Mouse (Mus musculus): ENCODE data around the gene Nalcn. TPM values are rescaled to one million over a fixed set of nuclear protein-coding genes. Genes with fewer than 3 reads are reported as not detected.

Gene Nalcn
- polyA plus RNA-seq, 2 experiments: not detected

DNA sequence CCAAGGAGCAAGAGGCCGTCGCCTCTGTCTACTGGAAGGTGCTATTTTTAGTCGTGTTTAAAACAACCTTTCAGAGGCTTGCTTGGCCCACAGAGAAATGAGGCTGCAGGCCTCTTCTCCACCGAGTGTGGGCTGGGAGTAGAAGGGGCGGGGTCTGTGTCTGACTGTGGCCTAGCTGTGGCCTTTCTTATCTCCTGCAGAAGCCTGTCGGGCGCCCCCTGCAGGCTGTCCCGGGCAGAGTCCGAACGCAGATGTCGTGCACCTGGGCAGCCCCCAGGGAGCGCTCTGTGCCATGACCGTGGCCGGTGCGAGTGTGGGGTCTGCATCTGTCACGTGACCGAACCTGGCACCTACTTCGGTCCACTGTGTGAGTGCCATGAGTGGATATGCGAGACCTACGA is 34.1 kb upstream of the Nalcn start:
- Histone ChIP-seq H3K27ac (no peak overlapping the region), H3K9ac (replicated peaks) (no peak overlapping the region), H3K4me3 (ENCODE audit: insufficient read depth in 1 of 2, low read depth in 2 of 2, low read length in 2 of 2) (no peak overlapping the region), H3K4me2 (ENCODE audit: low read depth) (no peak overlapping the region), H3K27me3 (ENCODE audit: control insufficient read depth, insufficient read depth, low read length) (no peaks in the 10 kb centered on the region), H3K4me1 (replicated peaks; ENCODE audit: control insufficient read depth in 2 of 2, insufficient read depth in 2 of 2, low read length in 1 of 2) (no peaks in the 10 kb centered on the region), H3K9me3 (ENCODE audit: control insufficient read depth, low read length) (no peaks in the 10 kb centered on the region), H3K36me3 (replicated peaks; ENCODE audit: control insufficient read depth, insufficient read depth, low read depth) (no peaks in the 10 kb centered on the region)
- ATAC-seq (ENCODE audit: insufficient read depth) (0 out of 2 replicates have a peak, but pooled peaks have one; percentile 31), DNase-seq (ENCODE audit: low read depth in 3 of 3, low spot score in 3 of 3) (no peak)
- TF ChIP-seq EP300 (IDR thresholded peaks at IDR 0.05; ENCODE audit: low read depth): no peak
- TF ChIP-seq CTCF (IDR thresholded peaks at IDR 0.05; ENCODE audit: low read depth): peak; percentile 50
- WGBS (ENCODE audit: insufficient replicate concordance): 18% methylated on average over 19 of the region's 20 CpGs

DNA sequence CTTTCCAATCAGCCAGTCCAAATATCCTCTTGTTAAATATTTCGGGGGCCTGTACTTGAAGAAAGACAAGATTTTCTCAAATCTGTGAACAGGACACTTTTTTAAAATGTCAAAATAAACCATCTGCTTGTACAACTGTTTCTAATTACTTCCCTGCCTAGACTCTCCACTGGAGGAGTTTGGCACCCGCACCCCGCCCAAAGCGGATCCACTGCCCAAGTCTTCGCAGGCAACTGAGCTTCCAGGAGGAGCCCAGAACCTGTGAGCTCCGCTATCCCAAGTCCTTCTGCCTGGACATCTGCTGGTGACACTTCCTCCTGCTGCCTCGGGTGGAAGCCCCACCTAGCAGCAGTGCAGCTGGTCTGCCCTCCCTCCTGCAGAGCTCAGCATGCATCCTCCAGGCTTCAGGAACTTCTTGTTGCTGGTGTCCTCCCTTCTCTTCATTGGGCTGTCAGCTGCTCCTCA is 33.0 kb upstream of the Nalcn start, which contains the start of gene Itgbl1:
Gene Itgbl1 (plus strand): TSS at position 51 of the 465 bp plus-strand sequence.
- ATAC-seq (ENCODE audit: insufficient read depth): no peak
- DNase-seq (ENCODE audit: low read depth in 3 of 3, low spot score in 3 of 3): no peak

DNA sequence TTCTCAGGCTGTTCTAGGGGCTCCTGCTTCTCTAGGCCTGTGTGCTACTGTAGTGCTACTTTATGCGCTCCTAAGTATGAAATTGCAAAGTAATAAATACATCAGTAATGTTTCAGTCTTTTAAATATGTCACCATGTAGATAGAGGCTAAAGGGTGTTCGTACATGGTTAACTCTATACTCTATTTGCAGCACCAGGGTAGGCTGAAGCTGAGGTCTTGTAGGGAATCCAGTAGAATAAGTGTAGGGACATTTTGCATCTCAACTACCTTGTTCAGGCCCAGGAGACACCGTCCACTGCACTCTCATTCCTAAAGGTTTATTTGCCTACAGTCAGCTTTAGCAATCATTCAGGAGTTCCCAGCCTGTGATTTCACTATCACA is 227 bp upstream of the Nalcn start:
- WGBS (ENCODE audit: insufficient replicate concordance): 55% methylated on average over 3 of the region's 3 CpGs
- Histone ChIP-seq H3K36me3 (replicated peaks; ENCODE audit: control insufficient read depth, insufficient read depth, low read depth) (no peaks in the 10 kb centered on the region), H3K27me3 (ENCODE audit: control insufficient read depth, insufficient read depth, low read length) (peaks cover 5% of the 10 kb centered on the region), H3K9ac (replicated peaks) (no peak overlapping the region), H3K4me3 (ENCODE audit: insufficient read depth in 1 of 2, low read depth in 2 of 2, low read length in 2 of 2) (no peak overlapping the region), H3K9me3 (ENCODE audit: control insufficient read depth, low read length) (no peaks in the 10 kb centered on the region), H3K4me1 (replicated peaks; ENCODE audit: control insufficient read depth in 2 of 2, insufficient read depth in 2 of 2, low read length in 1 of 2) (no peaks in the 10 kb centered on the region), H3K4me2 (ENCODE audit: low read depth) (no peak overlapping the region), H3K27ac (no peak overlapping the region)
- TF ChIP-seq CTCF (IDR thresholded peaks at IDR 0.05; ENCODE audit: low read depth) (no peak), EP300 (IDR thresholded peaks at IDR 0.05; ENCODE audit: low read depth) (no peak)
- no peak for ATAC-seq (ENCODE audit: insufficient read depth)
- DNase-seq (ENCODE audit: low read depth in 3 of 3, low spot score in 3 of 3): no peak

More for the DNA sequence above, 33.0 kb upstream of the Nalcn start, which contains the start of gene Itgbl1:
- no peak within 1 kb of the TSS for H3K9ac ChIP-seq (replicated peaks)
- H3K27ac ChIP-seq: no peak within 1 kb of the TSS
- H3K9me3 ChIP-seq (ENCODE audit: control insufficient read depth, low read length): no peaks in the 10 kb centered on the region
- H3K27me3 ChIP-seq (ENCODE audit: control insufficient read depth, insufficient read depth, low read length): no peaks in the 10 kb centered on the region
- no peak within 1 kb of the TSS for H3K4me2 ChIP-seq (ENCODE audit: low read depth)
- TF ChIP-seq CTCF (IDR thresholded peaks at IDR 0.05; ENCODE audit: low read depth): no peak
- TF ChIP-seq EP300 (IDR thresholded peaks at IDR 0.05; ENCODE audit: low read depth): no peak
- 38% methylated on average over 7 of the region's 7 CpGs for WGBS (ENCODE audit: insufficient replicate concordance)
- no peaks in the 10 kb centered on the region for H3K4me1 ChIP-seq (replicated peaks; ENCODE audit: control insufficient read depth in 2 of 2, insufficient read depth in 2 of 2, low read length in 1 of 2)
- H3K36me3 ChIP-seq (replicated peaks; ENCODE audit: control insufficient read depth, insufficient read depth, low read depth): no peaks in the 10 kb centered on the region
- no peak within 1 kb of the TSS for H3K4me3 ChIP-seq (ENCODE audit: insufficient read depth in 1 of 2, low read depth in 2 of 2, low read length in 2 of 2)

DNA sequence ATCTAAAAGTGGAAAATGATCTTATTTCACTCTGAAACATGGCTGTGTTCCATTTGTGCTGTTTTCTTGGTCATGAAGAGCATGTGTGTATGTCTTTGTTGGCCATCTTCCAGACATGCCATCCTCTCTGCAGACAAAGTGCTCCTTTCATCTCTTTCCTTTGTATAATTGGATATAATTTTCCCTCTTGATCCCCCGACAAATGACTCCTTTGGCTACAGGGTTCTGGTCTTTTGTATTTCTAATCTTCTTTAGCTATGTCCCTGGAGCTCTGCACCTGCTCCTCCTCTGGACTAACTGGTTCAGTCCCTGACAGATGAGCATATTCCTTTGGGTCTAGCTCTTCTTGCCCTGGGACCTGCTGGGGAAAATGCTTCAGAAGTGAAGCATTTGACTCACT is 4.0 kb downstream of the Nalcn start:
- Histone ChIP-seq H3K27me3 (ENCODE audit: control insufficient read depth, insufficient read depth, low read length) (peaks cover 5% of the 10 kb centered on the region), H3K9ac (replicated peaks) (no peak overlapping the region), H3K4me2 (ENCODE audit: low read depth) (no peak overlapping the region), H3K4me3 (ENCODE audit: insufficient read depth in 1 of 2, low read depth in 2 of 2, low read length in 2 of 2) (no peak overlapping the region), H3K27ac (no peak overlapping the region), H3K9me3 (ENCODE audit: control insufficient read depth, low read length) (no peaks in the 10 kb centered on the region), H3K36me3 (replicated peaks; ENCODE audit: control insufficient read depth, insufficient read depth, low read depth) (no peaks in the 10 kb centered on the region), H3K4me1 (replicated peaks; ENCODE audit: control insufficient read depth in 2 of 2, insufficient read depth in 2 of 2, low read length in 1 of 2) (no peaks in the 10 kb centered on the region)
- ATAC-seq (ENCODE audit: insufficient read depth) (no peak), DNase-seq (ENCODE audit: low read depth in 3 of 3, low spot score in 3 of 3) (no peak)
- WGBS (ENCODE audit: insufficient replicate concordance): 47% methylated on average over 1 of the region's 1 CpGs
- TF ChIP-seq EP300 (IDR thresholded peaks at IDR 0.05; ENCODE audit: low read depth) (no peak), CTCF (IDR thresholded peaks at IDR 0.05; ENCODE audit: low read depth) (no peak)

DNA sequence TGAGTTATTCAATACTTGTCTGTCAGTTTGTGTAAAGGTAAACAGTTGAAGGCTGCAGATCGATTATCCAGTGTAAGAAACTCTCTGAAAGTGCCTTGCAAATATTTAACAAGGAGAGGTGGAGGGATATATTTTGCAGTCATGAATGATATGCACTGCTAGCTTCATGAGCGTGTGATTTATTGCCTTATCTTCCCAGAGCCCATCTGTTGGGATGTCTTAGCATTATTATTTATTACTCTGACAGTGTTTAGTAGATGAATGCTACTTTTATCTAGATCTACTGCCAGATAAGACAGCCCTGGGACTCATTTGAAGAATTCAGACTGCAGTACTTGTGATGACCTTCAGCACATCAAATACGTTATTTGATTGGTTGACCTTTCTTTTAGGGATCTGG is 31.7 kb downstream of the Nalcn start:
- WGBS (ENCODE audit: insufficient replicate concordance): 39% methylated on average over 3 of the region's 3 CpGs

More for the DNA sequence above, 31.7 kb downstream of the Nalcn start:
- no peak for ATAC-seq (ENCODE audit: insufficient read depth)
- Histone ChIP-seq H3K4me1 (replicated peaks; ENCODE audit: control insufficient read depth in 2 of 2, insufficient read depth in 2 of 2, low read length in 1 of 2) (no peaks in the 10 kb centered on the region), H3K27ac (no peak overlapping the region), H3K9me3 (ENCODE audit: control insufficient read depth, low read length) (no peaks in the 10 kb centered on the region), H3K36me3 (replicated peaks; ENCODE audit: control insufficient read depth, insufficient read depth, low read depth) (no peaks in the 10 kb centered on the region), H3K4me3 (ENCODE audit: insufficient read depth in 1 of 2, low read depth in 2 of 2, low read length in 2 of 2) (no peak overlapping the region), H3K4me2 (ENCODE audit: low read depth) (no peak overlapping the region), H3K9ac (replicated peaks) (no peak overlapping the region), H3K27me3 (ENCODE audit: control insufficient read depth, insufficient read depth, low read length) (no peaks in the 10 kb centered on the region)
- DNase-seq (ENCODE audit: low read depth in 3 of 3, low spot score in 3 of 3): no peak
- TF ChIP-seq EP300 (IDR thresholded peaks at IDR 0.05; ENCODE audit: low read depth) (no peak), CTCF (IDR thresholded peaks at IDR 0.05; ENCODE audit: low read depth) (no peak)

Measured in liver, embryonic 14.5 days (tissue).